Mouse (Mus musculus) kidney, postnatal 0 days (tissue): ENCODE measurements at regions not wholly inside any gene's neighbourhood (a gene's known extent, or its start where the extent isn't known, plus 50 kb on each side); places are given as distances from the start of the nearest gene placed in this dataset.
A peak's percentile ranks its signal among the peaks of the same experiment; 100 is the strongest.

Source experiments
- ATAC-seq: fragments of 200-750 bp; cut with Nextera tagmentation; replicated peaks from 2 replicates; pipeline ENCODE4 v1.8.0; 2017; ENCODE audit warnings: low read depth, moderate number of reproducible peaks, moderate TSS enrichment, moderate library complexity; ENCODE audit not compliant: low FRiP score
- DNase-seq: peaks from one replicate; pipeline ENCODE4 v3.0.0-alpha.2; 2016; ENCODE audit warnings: low spot score
- H3K27ac ChIP-seq: fragments of 300-500 bp; sonication (generic); 2 replicates; pipeline ENCODE4 v1.5.1; 2014; ENCODE audit warnings: mild to moderate bottlenecking
- H3K27me3 ChIP-seq: fragments of 300-500 bp; sonication (generic); 2 replicates; pipeline ENCODE4 v1.6.1; 2014; ENCODE audit warnings: low read length, mixed read lengths; ENCODE audit not compliant: insufficient read depth
- H3K36me3 ChIP-seq: fragments of 300-500 bp; sonication (generic); 2 replicates; pipeline ENCODE4 v1.6.1; 2014; ENCODE audit warnings: low read length, mixed read lengths; ENCODE audit not compliant: insufficient read depth
- H3K4me1 ChIP-seq: fragments of 300-500 bp; sonication (generic); replicated peaks from 2 replicates; pipeline ENCODE4 v1.6.1; 2014; ENCODE audit warnings: antibody characterized with exemption, low read length, mixed read lengths; ENCODE audit not compliant: insufficient read depth
- H3K4me2 ChIP-seq: fragments of 300-500 bp; sonication (generic); 2 replicates; pipeline ENCODE4 v1.6.1; 2014; ENCODE audit warnings: mild to moderate bottlenecking, low read length, moderate library complexity, mixed read lengths
- H3K4me3 ChIP-seq: fragments of 300-500 bp; sonication (generic); replicated peaks from 2 replicates; pipeline ENCODE4 v1.5.1; 2014; ENCODE audit warnings: low read depth, low read length
- H3K9ac ChIP-seq: fragments of 300-500 bp; sonication (generic); 2 replicates; pipeline ENCODE4 v1.6.1; 2014; ENCODE audit warnings: low read depth, low read length
- H3K9me3 ChIP-seq: fragments of 300-500 bp; sonication (generic); replicated peaks from 2 replicates; pipeline ENCODE4 v1.6.1; 2016; ENCODE audit warnings: low read length, inconsistent platforms, mixed read lengths
- CTCF ChIP-seq: IDR thresholded peaks from 2 replicates; pipeline ENCODE4 v1.5.1; 2016; ENCODE audit warnings: antibody characterized with exemption, low read depth, mild to moderate bottlenecking, moderate library complexity
- WGBS: fragments of 180-500 bp; shearing (Covaris S2); extraction: QIAGEN DNeasy Blood & Tissue Kit; methylation state at CpG from one replicate; pipeline ENCODE4 v1.1.7; 2014; 5-methylcytosine and 5-hydroxymethylcytosine counted together

DNA sequence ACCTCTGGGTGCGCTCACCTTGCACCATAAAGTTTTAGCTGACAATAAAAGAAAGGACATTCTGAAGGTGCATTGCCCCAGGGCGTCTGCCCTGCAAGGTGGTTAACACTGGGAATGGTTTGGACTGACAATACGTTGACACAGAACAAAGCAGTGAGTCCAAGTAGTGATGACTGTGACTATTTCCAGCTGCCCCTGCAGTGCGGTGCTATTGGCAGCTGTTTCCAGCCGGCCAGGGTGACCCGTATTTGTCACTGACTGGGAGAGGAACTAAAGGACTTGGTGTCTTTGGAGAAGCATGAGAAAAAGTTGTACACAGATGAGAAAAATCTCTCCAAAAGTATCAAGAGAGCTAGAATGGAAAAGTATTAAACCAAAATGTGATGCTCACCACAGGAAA is 52.0 kb upstream of the Vtcn1 start:
- TF ChIP-seq CTCF, result no peak
- H3K4me2 ChIP-seq, result no peak overlapping the region
- no peaks in the 10 kb centered on the region for H3K9me3 ChIP-seq
- H3K4me3 ChIP-seq, result no peak overlapping the region
- no peaks in the 10 kb centered on the region for H3K36me3 ChIP-seq
- DNase-seq, result peak; percentile 54
- H3K9ac ChIP-seq, result no peak overlapping the region
- 61% methylated on average over 6 of the region's 6 CpGs for WGBS
- 0 out of 2 replicates have a peak, but pooled peaks cover 3% of the 10 kb centered on the region for H3K4me1 ChIP-seq
- no peak for ATAC-seq
- H3K27me3 ChIP-seq, result no peaks in the 10 kb centered on the region
- no peak overlapping the region for H3K27ac ChIP-seq

- 47% methylated on average over 4 of the region's 4 CpGs for WGBS
- ATAC-seq (no peak), DNase-seq (no peak)
- Histone ChIP-seq H3K4me1 (0 out of 2 replicates have a peak, but pooled peaks cover 3% of the 10 kb centered on the region), H3K9ac (no peak overlapping the region), H3K9me3 (no peaks in the 10 kb centered on the region), H3K4me3 (no peak overlapping the region), H3K4me2 (no peak overlapping the region), H3K36me3 (no peaks in the 10 kb centered on the region), H3K27me3 (no peaks in the 10 kb centered on the region), H3K27ac (no peak overlapping the region)
- TF ChIP-seq CTCF, result no peak
Observed at GRCm38 (mm10) chr3:100771363-100771762, 53.9 kb upstream of the Vtcn1 start.

- no peak for TF ChIP-seq CTCF
- Histone ChIP-seq H3K27ac (no peak overlapping the region), H3K4me3 (no peak overlapping the region), H3K27me3 (no peaks in the 10 kb centered on the region), H3K9me3 (no peaks in the 10 kb centered on the region), H3K9ac (no peak overlapping the region), H3K4me1 (0 out of 2 replicates have a peak, but pooled peaks cover 3% of the 10 kb centered on the region), H3K36me3 (no peaks in the 10 kb centered on the region), H3K4me2 (no peak overlapping the region)
- DNase-seq, result peak; percentile 92
- 0 out of 2 replicates have a peak, but pooled peaks have one; percentile 38 for ATAC-seq
- 43% methylated on average over 3 of the region's 3 CpGs for WGBS
Observed at GRCm38 (mm10) chr3:100770841-100771240, 54.4 kb upstream of the Vtcn1 start.

- Histone ChIP-seq H3K4me2 (no peak overlapping the region), H3K9me3 (no peaks in the 10 kb centered on the region), H3K9ac (no peak overlapping the region), H3K36me3 (no peaks in the 10 kb centered on the region), H3K27me3 (no peaks in the 10 kb centered on the region), H3K4me1 (0 out of 2 replicates have a peak, but pooled peaks cover 3% of the 10 kb centered on the region), H3K4me3 (no peak overlapping the region), H3K27ac (no peak overlapping the region)
- ATAC-seq (no peak), DNase-seq (peak; percentile 67)
- no peak for TF ChIP-seq CTCF
- WGBS, result 66% methylated on average over 4 of the region's 4 CpGs
Observed at GRCm38 (mm10) chr3:100769146-100769545, 56.1 kb upstream of the Vtcn1 start.

GRCm38 (mm10) chr3:100768170-100768624 is 57.1 kb upstream of the Vtcn1 start:
- 37% methylated on average over 15 of the region's 15 CpGs for WGBS
- Histone ChIP-seq H3K4me3 (no peak overlapping the region), H3K9me3 (no peaks in the 10 kb centered on the region), H3K4me2 (0 out of 2 replicates have a peak overlapping the region, but pooled peaks have one; percentile 6), H3K27ac (no peak overlapping the region), H3K36me3 (no peaks in the 10 kb centered on the region), H3K9ac (no peak overlapping the region), H3K4me1 (0 out of 2 replicates have a peak, but pooled peaks cover 3% of the 10 kb centered on the region), H3K27me3 (no peaks in the 10 kb centered on the region)
- DNase-seq (peak; percentile 92), ATAC-seq (peak; percentile 48; the same call in 1 of the 2 replicates)
- TF ChIP-seq CTCF, result peak; percentile 87

GRCm38 (mm10) chr3:100765323-100765722 is 59.9 kb upstream of the Vtcn1 start:
- Histone ChIP-seq H3K36me3 (no peaks in the 10 kb centered on the region), H3K27me3 (no peaks in the 10 kb centered on the region), H3K27ac (no peak overlapping the region), H3K4me1 (no peaks in the 10 kb centered on the region), H3K4me2 (no peak overlapping the region), H3K4me3 (no peak overlapping the region), H3K9ac (no peak overlapping the region), H3K9me3 (no peaks in the 10 kb centered on the region)
- 65% methylated on average over 7 of the region's 7 CpGs for WGBS
- DNase-seq (no peak), ATAC-seq (no peak)
- TF ChIP-seq CTCF, result no peak

DNA sequence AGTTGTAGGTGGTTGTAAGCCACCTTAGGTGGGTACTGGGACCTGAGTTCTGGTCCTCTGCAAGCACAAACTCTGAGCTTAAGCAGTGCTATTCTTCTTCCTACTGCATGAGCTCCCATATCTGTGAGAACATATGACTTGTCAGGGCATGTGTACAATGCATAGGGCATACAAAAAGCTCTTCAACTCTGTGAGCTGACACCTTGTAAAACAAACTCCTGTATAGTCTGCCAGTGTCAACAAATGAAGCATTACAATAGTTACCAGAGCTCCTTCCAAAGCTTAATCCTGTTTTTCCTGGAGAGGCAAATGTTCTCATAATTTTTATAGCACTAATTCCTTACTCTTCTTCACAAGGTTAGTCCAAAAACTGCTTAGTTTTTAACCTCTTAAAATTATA is 62.4 kb upstream of the Vtcn1 start:
- Histone ChIP-seq H3K4me1 (no peaks in the 10 kb centered on the region), H3K27ac (no peak overlapping the region), H3K9me3 (no peaks in the 10 kb centered on the region), H3K36me3 (no peaks in the 10 kb centered on the region), H3K27me3 (no peaks in the 10 kb centered on the region), H3K4me2 (no peak overlapping the region), H3K4me3 (no peak overlapping the region), H3K9ac (no peak overlapping the region)
- no peak for TF ChIP-seq CTCF
- no peak for ATAC-seq
- DNase-seq, result no peak
